Mouse (Mus musculus) ES-Bruce4 (cell line): ENCODE data around the gene Cntrl.

Source experiments
- CTCF ChIP-seq: IDR thresholded peaks from one replicate; pipeline ENCODE4 v1.8.1; 2011; ENCODE audit warnings: low read depth, low read length
- EP300 ChIP-seq: IDR thresholded peaks from 2 replicates; pipeline ENCODE4 v1.6.1; 2011; ENCODE audit warnings: low read depth, low read length; ENCODE audit not compliant: insufficient read depth

- TF ChIP-seq EP300 (no peak), CTCF (no peak)
These were observed 35.0 kb upstream of the Cntrl start for GRCm38 (mm10) chr2:35074328-35074727.
